Mouse (Mus musculus) embryonic stem cell, embryonic (primary cell): ENCODE measurements around the gene AC134908.4.

Source experiments
- CTCF ChIA-PET, 4 experiments: fragments of 300-600 bp in 2 of 4; fragments of 350-600 bp in 2 of 4; sonication (Branson Sonifier 250); formaldehyde crosslinking; loops; one replicate each; lab custom pipeline; 2022; ENCODE audit warnings: inconsistent platforms in 2 of 4; lab: Charles Lee
- POLR2A ChIA-PET, 4 experiments: fragments of 300-600 bp in 2 of 4; fragments of 350-600 bp in 2 of 4; sonication (Branson Sonifier 250); formaldehyde crosslinking; loops; one replicate each; lab custom pipeline; 2022; ENCODE audit warnings: antibody characterized with exemption in 4 of 4, inconsistent platforms in 1 of 4; lab: Charles Lee

The AC134908.4 gene

DNA sequence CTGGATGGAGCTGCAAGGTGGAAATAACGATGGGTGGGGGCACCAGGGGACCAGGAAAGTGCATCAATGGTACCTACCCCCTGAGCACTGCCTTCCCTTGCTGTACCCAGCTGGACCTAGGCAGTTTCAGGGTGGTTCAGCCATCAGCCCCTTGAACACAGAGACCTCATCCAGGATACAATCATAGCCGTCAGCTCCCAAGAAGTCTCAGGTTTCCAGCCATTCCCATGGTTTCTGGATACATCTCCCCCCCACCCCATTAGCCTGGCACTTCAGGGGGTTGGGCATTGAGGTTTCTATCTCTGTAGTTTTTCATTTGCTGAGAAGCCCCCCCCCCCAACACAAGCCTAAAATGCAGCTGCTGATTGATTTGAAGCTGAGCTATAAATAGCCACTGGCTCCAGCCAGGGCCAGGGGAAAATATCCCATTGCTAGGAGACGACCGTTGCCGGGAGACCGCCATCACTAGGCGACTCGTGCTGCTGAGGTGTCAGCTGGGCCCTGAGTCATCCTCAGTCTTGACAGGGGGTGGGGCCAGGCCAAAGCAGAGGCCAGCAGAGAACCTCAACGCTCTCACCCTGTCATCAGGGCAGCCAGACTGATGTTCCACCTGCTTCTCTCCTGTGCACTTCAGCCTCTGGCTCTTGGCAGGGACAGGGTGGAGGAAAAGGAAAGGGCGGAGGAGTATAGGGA lies 7.5 kb upstream of the AC134908.4 start:
- CTCF ChIA-PET, result interaction anchor here in 3 of 4 experiments (0.6 to 1.6 kb wide), 10 partner anchors 15 to 655 kb away, joined by 3 to 10 read pairs (median 3); no protein-coding TSS in a partner anchor
- POLR2A ChIA-PET, result interaction anchor here (0.5 to 2.7 kb wide), 9 partner anchors 18 to 1080 kb away, joined by 3 to 10 read pairs (median 4); partner anchors contain the start of genes Rpusd1 (in 3 of the 4), Chtf18 (in 2 of the 4), Gm20683 (in 1 of the 4) and Haghl (in 1 of the 4)

DNA sequence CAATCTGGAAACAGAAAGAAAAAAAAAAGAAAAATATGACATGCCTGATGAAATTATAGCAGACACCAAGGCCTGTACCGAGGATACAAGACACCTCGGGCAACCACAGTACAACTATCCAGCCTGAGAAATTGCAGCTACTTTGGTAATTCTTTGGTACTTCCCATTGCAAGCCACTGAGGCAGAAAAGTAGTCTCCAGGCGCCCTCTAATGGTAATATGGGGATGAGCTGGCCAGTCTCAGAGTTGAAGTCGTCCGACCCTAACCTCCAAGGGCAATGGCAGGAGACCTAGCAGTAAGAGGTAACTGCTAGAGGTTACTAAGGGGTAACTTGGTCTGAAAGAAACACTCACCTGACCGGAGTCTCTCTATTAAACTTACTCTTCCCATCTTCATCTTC lies 5.6 kb upstream of the AC134908.4 start:
- CTCF ChIA-PET, result interaction anchor here (0.6 to 2.1 kb wide), 85 partner anchors 9 to 527 kb away, joined by 3 to 49 read pairs (median 4); partner anchors contain the start of genes Chtf18 (in 4 of the 4), Rpusd1 (in 4 of the 4), Narfl (in 3 of the 4) and Sox8 (in 3 of the 4)
- POLR2A ChIA-PET, result interaction anchor here (0.6 to 1.9 kb wide), 28 partner anchors 9 to 594 kb away, joined by 3 to 8 read pairs (median 4); partner anchors contain the start of genes Jmjd8 (in 2 of the 4), Gng13 (in 1 of the 4), Haghl (in 1 of the 4) and Narfl (in 1 of the 4)

DNA sequence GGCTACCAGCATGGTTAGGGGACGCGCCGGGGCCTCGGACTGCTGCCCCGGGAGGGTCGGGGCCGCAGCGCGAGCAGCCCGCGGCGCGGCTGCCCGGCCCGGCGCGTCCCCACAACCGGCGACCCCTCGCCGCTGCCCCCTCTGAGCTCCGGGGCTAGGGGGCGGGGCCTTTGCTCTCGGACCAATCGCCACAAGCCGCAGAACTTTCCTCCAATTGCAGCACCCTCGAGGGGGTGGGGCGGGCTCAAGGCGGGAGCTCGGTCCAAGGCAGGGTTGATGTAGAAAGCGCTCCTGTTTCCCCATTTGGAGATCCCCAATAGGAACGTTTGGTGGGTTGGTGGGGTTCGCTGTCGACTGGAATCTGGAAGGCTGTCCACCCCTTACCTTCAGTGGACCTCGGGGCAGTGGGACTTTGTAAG lies 1.5 kb upstream of the AC134908.4 start, which contains the start of gene Metrn:
Metrn (minus strand) TSS at position 186 of the 419 bp plus-strand sequence.
- CTCF ChIA-PET, result interaction anchor here (0.6 to 2.9 kb wide), 14 partner anchors 12 to 322 kb away, joined by 3 to 12 read pairs (median 4); partner anchors contain the start of genes Fbxl16 (in 2 of the 4), Narfl (in 2 of the 4), Chtf18 (in 1 of the 4) and Haghl (in 1 of the 4)
- POLR2A ChIA-PET, result interaction anchor here in 3 of 4 experiments (0.6 to 4.7 kb wide), 42 partner anchors 9 to 947 kb away, joined by 3 to 36 read pairs (median 5); partner anchors contain the start of genes Fbxl16 (in 3 of the 3), Haghl (in 3 of the 3), Stub1 (in 3 of the 3) and Chtf18 (in 2 of the 3)

DNA sequence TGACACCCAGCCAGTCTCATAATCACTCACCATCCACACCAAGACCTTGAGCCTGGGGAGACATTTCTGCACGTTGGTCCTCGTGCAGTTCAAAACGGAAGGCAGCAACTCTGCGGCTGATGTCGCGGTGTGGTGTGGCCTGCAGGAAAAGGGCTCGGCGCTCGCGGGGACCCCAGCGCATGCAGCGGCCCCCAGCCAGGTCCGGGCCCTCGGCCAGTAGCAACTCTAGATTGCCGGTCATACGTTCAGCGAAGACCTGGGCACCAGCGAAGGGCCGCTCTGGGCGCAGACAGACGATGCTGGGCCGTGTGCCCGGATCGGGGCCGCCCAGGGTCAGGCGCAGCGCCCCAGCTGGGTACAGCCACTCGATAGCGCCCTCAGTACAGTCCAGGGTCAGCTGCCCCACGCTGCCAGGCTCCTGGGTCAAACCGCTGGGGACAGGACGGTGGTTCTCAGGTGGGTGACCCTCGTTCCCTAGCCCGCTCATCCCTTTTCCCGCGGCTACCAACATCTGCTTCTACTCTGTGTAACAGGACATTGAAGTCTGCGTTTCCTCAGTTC lies 832 bp upstream of the AC134908.4 start:
- POLR2A ChIA-PET, result interaction anchor here in 3 of 4 experiments (0.6 to 4.7 kb wide), 36 partner anchors 9 to 272 kb away, joined by 3 to 36 read pairs (median 5); partner anchors contain the start of genes Fbxl16 (in 3 of the 3), Haghl (in 3 of the 3), Chtf18 (in 2 of the 3) and Rpusd1 (in 2 of the 3)
- CTCF ChIA-PET, result interaction anchor here in 3 of 4 experiments (0.7 to 2.9 kb wide), 10 partner anchors 11 to 322 kb away, joined by 3 to 12 read pairs (median 4); partner anchors contain the start of genes Fbxl16 (in 2 of the 3), Narfl (in 2 of the 3) and Haghl (in 1 of the 3)

DNA sequence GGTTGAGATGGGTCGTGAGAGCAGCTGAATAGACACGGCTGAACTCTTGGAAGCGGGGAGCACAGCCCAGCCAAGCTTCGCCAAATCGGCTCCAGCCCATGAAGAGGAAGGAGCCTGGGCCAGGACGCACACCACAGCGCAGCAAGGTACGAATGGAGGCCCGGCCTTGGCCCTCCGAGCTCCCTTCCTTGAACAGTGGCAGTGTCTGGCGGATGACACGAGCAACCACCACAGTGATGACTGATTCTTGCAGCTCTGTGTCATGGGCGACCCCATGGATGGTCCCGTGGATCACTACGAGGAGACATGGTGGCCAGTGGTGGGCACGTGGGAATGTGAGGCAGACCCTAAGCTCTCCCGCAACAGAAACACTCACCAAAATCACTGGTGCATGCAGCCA lies 461 bp downstream of the AC134908.4 start:
- CTCF ChIA-PET, result interaction anchor here in 3 of 4 experiments (0.6 to 1.3 kb wide), 7 partner anchors 9 to 71 kb away, joined by 3 to 9 read pairs (median 4); partner anchors contain the start of genes Haghl (in 2 of the 3) and Fbxl16 (in 1 of the 3)

DNA sequence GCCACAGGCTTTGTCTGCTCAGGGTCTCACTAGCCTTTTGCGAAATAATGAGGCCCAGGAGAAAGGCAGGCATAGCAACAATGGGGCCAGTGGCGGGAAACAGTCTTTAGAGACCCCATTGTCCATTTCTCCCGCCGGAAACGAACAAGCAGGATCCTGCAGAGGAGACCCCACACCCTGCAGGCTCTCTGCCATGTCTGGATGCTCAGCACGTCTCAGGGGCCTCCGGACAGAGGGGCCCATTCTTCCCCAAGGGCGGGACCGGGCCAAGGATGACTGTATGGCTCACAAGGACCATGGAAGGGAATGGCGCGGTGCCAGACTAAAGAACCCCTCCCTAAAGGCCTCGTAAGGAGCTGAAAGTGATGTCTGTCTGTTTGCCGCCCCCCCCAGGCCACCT lies 1.3 kb downstream of the AC134908.4 start:
- CTCF ChIA-PET, result interaction anchor here in 3 of 4 experiments (0.8 to 1.3 kb wide), 4 partner anchors 9 to 70 kb away, joined by 3 to 5 read pairs (median 4); partner anchors contain the start of genes Haghl (in 2 of the 3) and Fbxl16 (in 1 of the 3)
- POLR2A ChIA-PET, result interaction anchor here in 3 of 4 experiments (0.9 to 4.7 kb wide), 12 partner anchors 19 to 81 kb away, joined by 3 to 36 read pairs (median 6); partner anchors contain the start of genes Stub1 (in 3 of the 3), Chtf18 (in 2 of the 3), Rpusd1 (in 2 of the 3) and Gng13 (in 1 of the 3)

More for the DNA sequence above, 461 bp downstream of the AC134908.4 start:
- POLR2A ChIA-PET, result interaction anchor here in 3 of 4 experiments (0.9 to 4.7 kb wide), 16 partner anchors 10 to 81 kb away, joined by 3 to 36 read pairs (median 5); partner anchors contain the start of genes Stub1 (in 3 of the 3), Chtf18 (in 2 of the 3), Rpusd1 (in 2 of the 3) and Gng13 (in 1 of the 3)

DNA sequence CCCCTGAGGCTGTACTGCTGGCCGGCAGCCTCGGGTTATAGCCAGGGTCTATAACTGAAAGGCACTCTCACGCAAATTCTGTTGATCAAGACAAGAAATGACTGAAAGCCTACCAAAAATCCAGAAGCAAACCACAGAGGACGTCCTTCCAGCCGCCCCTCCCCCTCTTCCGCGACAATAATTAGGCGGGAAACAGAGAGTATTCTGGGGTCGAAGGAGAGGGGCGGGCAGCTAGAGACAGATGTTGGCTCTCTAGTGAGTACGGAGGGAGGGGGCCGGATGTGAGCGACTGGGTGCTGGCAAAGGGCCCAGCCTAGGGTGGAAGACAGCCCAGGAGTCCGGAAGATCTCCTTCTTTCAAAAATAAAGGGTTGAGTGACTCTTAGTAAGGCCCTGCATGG lies 2.8 kb downstream of the AC134908.4 start, which contains the start of gene Fam173a:
Fam173a (minus strand) TSS at position 287 of the 400 bp plus-strand sequence.
- CTCF ChIA-PET, result interaction anchor here in 3 of 4 experiments (0.6 to 2.6 kb wide), 8 partner anchors 7 to 220 kb away, joined by 3 to 12 read pairs (median 4); partner anchors contain the start of gene Narfl (in 2 of the 3)
- POLR2A ChIA-PET, result interaction anchor here (0.6 to 3.1 kb wide), 22 partner anchors 8 to 225 kb away, joined by 3 to 16 read pairs (median 4); partner anchors contain the start of genes Chtf18 (in 2 of the 4), Rpusd1 (in 2 of the 4), Stub1 (in 2 of the 4) and Nhlrc4 (in 1 of the 4)

DNA sequence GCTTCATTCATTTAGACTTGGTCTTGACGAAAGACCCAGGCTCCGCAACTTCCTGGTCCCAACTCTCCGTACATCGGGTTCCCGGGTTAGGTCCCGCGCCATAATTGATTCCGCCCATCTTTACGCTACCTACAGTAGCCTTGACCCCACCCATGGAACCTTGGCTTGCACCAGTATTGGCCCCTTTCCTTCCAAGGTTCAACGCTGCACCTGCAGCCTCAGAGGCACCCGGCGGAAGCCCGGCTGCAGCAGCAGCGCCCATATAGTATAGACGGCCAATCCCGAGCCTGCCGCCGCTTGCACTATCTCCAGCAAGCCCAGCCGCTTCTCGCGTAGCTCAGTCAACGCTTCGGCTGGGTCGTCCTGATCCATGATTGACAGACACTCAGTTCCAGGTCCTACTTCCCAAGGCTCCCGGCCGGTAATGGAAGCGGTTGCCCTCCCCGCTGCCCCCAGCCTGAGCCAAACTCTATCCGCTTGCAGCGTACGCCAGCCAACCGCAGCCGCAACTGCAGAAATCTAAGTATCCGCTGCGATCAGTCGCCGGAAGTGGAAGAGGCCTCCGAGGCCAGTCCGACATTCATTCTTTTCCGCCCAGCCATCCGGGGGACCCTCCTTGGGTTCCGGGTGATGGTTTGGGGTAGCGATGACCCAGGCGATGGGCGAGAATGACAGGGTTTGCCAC lies 3.5 kb downstream of the AC134908.4 start:
- ChIA-PET POLR2A (interaction anchor here in 3 of 4 experiments (0.6 to 3.1 kb wide), 29 partner anchors 9 to 225 kb away, joined by 3 to 16 read pairs (median 4); partner anchors contain the start of genes Stub1 (in 3 of the 3), Chtf18 (in 1 of the 3), Fbxl16 (in 1 of the 3) and Nhlrc4 (in 1 of the 3)), CTCF (interaction anchor here in 3 of 4 experiments (0.6 to 2.6 kb wide), 11 partner anchors 8 to 220 kb away, joined by 3 to 12 read pairs (median 4); partner anchors contain the start of gene Narfl (in 2 of the 3))

DNA sequence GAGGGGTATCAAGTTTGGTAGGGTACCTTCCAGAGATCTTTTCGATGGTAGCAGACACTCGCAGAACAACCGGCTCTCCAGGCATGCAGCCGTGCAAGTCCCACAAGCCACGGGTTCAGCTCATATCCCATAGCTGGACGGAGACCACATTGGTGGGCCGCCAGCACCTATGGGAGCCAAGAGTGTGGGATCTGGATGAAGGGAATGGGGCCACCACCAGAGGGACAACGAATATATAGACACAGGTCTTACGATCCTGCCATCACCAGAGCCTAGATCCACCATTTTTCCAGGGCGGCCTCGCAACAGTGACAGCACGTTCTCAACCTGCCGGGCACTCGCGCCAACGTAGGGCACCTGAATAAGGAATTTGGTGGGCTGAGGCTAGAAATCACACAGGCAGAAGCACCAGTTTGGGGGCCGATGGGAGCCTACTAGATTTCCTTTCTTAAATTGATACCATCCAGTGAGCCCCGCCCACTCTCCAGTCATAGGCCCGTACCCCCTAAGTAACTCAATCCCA lies 4.1 kb downstream of the AC134908.4 start:
- POLR2A ChIA-PET, result interaction anchor here in 3 of 4 experiments (0.6 to 3.1 kb wide), 31 partner anchors 8 to 343 kb away, joined by 3 to 16 read pairs (median 4); partner anchors contain the start of genes Stub1 (in 2 of the 3), Wdr24 (in 2 of the 3), Chtf18 (in 1 of the 3) and Fbxl16 (in 1 of the 3)

DNA sequence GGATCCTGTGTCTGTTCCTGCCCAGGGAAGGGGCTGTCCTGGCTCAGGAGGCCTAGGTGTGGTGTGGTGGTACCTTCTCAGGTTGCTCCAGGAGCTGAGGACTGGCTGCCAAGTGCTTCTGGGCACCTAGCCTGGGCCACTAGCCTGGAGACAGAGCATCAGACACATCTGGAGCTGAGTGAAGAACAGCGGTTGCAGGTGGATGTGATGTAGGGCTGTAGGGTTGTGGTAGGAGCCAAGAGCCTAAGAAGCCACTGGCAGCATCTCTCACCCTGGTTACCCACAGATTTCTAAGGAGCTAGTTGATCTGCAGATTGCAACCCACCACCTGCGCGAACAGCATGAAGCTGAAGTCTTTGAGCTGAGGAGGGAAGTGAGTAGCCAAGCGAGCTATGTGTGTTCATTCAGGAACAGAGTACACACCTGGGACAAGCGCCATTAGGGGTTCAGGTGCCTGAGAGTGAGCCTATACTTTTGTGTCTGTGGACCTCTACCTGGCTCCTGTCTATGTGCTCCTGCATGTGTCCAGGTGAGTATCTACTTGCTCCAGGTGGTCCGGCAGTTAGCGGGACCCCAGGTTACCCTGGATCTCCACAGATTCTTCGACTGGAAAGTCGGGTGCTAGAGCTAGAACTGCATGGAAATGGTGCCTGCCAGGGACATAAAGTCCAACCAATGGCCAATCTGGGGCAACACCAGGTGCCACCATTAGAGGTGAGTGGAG lies 8.5 kb downstream of the AC134908.4 start:
- CTCF ChIA-PET, result interaction anchor here in 2 of 4 experiments (1.0 to 2.9 kb wide), 3 partner anchors 14 to 63 kb away, joined by 3 to 10 read pairs (median 3); partner anchors contain the start of gene Narfl (in 1 of the 2)
- POLR2A ChIA-PET, result interaction anchor here in 3 of 4 experiments (0.6 to 3.3 kb wide), 7 partner anchors 10 to 65 kb away, joined by 3 to 23 read pairs (median 6); partner anchors contain the start of genes Metrn (in 2 of the 3), Chtf18 (in 1 of the 3), Jmjd8 (in 1 of the 3) and Rpusd1 (in 1 of the 3)

More for the DNA sequence above, 4.1 kb downstream of the AC134908.4 start:
- CTCF ChIA-PET, result interaction anchor here (0.9 to 2.6 kb wide), 10 partner anchors 10 to 221 kb away, joined by 3 to 12 read pairs (median 4); partner anchors contain the start of gene Narfl (in 2 of the 4)

DNA sequence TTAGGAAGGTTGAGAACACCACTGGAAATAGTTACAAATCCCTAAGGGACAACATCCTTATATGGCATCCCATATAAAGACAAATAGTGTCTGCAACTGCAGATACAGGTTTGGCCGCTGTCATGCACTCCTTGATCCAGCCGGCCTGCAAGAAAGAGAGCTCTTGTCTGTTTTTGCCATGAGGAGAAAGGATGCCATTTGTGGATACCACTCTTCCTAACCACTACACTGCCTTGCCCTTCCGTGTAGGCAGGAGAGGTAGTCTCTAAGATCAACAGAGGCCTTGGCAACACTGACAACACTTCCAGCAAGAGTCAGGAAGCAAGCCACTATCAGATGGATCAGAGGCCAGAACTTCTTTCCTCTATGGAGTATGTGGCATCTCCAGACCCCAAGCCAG lies 9.2 kb downstream of the AC134908.4 start, which contains the start of gene Ccdc78:
Ccdc78 (plus strand) TSS at position 301 of the 400 bp plus-strand sequence.
- ChIA-PET POLR2A (interaction anchor here in 3 of 4 experiments (0.6 to 3.3 kb wide), 17 partner anchors 9 to 216 kb away, joined by 3 to 23 read pairs (median 6); partner anchors contain the start of genes Jmjd8 (in 2 of the 3), Metrn (in 2 of the 3), Chtf18 (in 1 of the 3) and Fbxl16 (in 1 of the 3)), CTCF (interaction anchor here in 2 of 4 experiments (1.0 to 2.9 kb wide), 3 partner anchors 13 to 62 kb away, joined by 3 to 20 read pairs (median 10); partner anchors contain the start of gene Narfl (in 1 of the 2))

DNA sequence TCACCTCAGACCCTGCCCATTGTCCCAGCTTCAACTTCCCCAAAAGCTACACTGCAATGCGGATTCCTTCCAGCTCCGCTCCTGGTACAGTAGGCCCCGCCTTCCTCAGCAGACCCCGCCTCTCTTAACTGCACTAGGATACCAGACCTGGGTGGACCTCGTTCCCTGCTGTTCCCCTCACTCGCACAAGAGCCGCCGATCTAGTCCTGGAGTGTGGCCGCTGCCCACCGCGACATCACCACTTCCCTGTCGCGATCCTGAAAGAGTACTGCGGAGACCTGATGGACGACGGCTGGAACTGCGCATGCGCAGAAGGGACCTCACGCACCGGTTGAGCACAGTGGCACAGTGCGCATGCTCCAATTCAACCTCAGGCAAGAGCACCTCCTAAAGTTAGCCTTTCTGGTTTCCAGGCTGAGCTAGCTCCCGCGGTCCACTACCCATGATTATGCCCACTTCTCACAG lies 10.1 kb downstream of the AC134908.4 start, which contains the start of gene Haghl:
Haghl (minus strand) TSS at position 393 of the 465 bp plus-strand sequence.
- CTCF ChIA-PET, result interaction anchor here (0.6 to 2.9 kb wide), 16 partner anchors 9 to 660 kb away, joined by 3 to 20 read pairs (median 4); partner anchors contain the start of genes Narfl (in 3 of the 4), AC134908.4 (in 1 of the 4), Chtf18 (in 1 of the 4) and Metrn (in 1 of the 4)
- POLR2A ChIA-PET, result interaction anchor here (0.6 to 3.3 kb wide), 39 partner anchors 8 to 380 kb away, joined by 3 to 25 read pairs (median 5); partner anchors contain the start of genes Narfl (in 4 of the 4), Metrn (in 3 of the 4), Rpusd1 (in 3 of the 4) and Chtf18 (in 2 of the 4)

DNA sequence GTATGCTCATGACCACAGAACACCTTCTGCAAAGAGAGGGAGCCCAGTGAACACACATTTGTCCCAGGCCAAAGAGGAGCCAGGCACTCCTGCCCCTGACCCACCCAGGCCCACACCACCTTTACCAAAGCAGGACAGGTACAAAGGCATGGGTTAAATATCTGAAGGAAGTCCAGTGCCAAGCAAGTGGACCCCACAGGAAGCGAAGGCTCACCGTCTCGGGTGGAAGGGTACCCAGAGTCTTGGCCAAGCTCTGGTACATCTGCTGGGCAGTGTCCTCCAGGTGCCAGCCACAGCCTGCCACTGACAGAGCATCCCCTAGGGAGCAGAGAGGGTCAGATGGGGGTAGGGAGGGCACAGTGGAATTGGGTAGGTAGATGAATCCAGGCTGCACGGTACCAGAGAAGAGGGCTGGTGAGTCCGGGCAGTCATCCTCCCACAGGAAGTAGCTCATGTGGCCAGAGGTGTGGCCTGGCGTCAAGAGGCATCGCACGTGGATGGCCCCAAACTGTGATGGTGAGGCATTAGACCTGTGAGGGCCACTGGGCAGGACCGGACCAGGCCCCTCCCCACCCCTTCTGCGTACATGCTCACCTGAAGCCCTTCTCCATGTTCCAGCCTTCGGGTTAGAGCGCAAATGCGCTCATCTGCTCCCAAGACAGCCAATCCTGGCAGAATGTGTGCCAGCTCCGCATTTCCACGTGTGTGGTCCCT lies 11.4 kb downstream of the AC134908.4 start:
- ChIA-PET CTCF (interaction anchor here in 3 of 4 experiments (1.2 to 2.9 kb wide), 4 partner anchors 10 to 52 kb away, joined by 4 to 20 read pairs (median 8); partner anchors contain the start of gene Narfl (in 3 of the 3)), POLR2A (interaction anchor here (1.0 to 3.1 kb wide), 15 partner anchors 8 to 68 kb away, joined by 3 to 25 read pairs (median 6); partner anchors contain the start of genes Narfl (in 4 of the 4), Metrn (in 3 of the 4), Chtf18 (in 1 of the 4) and Gng13 (in 1 of the 4))
